Mouse (Mus musculus): ENCODE results near the gene Pax2. TPM values are rescaled to one million over a fixed set of nuclear protein-coding genes. Genes with fewer than 3 reads are reported as not detected.
"Not testable (repeated sequence)": the region's sequence is repeated elsewhere in the genome, so short reads cannot be mapped to it uniquely, and the experiment has no call there.

The Pax2 gene
- polyA plus RNA-seq, 1 experiment from 2014 or later = 20.5 TPM

GRCm38 (mm10) chr19:44825216-44825768 lies 69.4 kb downstream of the Pax2 start:
- no peak overlapping the region for H3K4me2 ChIP-seq
- 20% methylated on average over 11 of the region's 11 CpGs for WGBS
- no peak overlapping the region for H3K9ac ChIP-seq (replicated peaks)
- no peak overlapping the region for H3K4me3 ChIP-seq (replicated peaks)
- no peak for ATAC-seq (ENCODE audit: low FRiP score)
- no peaks in the 10 kb centered on the region for H3K9me3 ChIP-seq (replicated peaks)
- peak overlapping the region; percentile 30; the same call in 1 of the 2 replicates for H3K27ac ChIP-seq (replicated peaks)
- no peaks in the 10 kb centered on the region for H3K36me3 ChIP-seq
- H3K27me3 ChIP-seq (replicated peaks) = peaks cover 14% of the 10 kb centered on the region; the same call in 1 of the 2 replicates
- peaks cover 26% of the 10 kb centered on the region for H3K4me1 ChIP-seq

DNA sequence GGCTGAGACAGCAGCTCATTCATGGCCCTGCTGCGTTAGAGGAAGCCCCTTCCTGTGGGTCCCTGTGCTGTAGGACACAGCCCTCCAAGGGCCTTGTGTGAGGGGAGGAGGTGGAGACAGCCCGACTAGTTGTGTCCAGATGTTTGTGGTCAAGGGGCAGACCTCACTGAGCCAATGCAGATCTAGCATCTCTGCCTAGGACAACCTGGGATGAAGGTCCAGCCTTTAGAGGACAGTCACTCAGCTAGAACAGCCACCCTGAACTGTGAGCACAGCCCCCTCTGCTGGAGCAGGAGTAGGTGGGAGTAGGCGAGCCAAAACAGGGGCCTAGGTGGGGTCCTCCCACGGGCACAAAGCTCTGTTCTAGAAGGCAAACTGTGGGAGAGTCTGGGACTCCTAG lies 70.0 kb downstream of the Pax2 start:
- 24% methylated on average over 4 of the region's 4 CpGs for WGBS
- no peaks in the 10 kb centered on the region for H3K9me3 ChIP-seq (replicated peaks)
- no peak overlapping the region for H3K4me2 ChIP-seq
- no peak overlapping the region for H3K9ac ChIP-seq (replicated peaks)
- H3K27me3 ChIP-seq (replicated peaks) = peaks cover 14% of the 10 kb centered on the region; the same call in 1 of the 2 replicates
- ATAC-seq (ENCODE audit: low FRiP score) = no peak
- H3K4me3 ChIP-seq (replicated peaks) = no peak overlapping the region
- H3K4me1 ChIP-seq = peaks cover 22% of the 10 kb centered on the region
- 0 out of 2 replicates have a peak overlapping the region, but pooled peaks have one; percentile 30 for H3K27ac ChIP-seq (replicated peaks)
- no peaks in the 10 kb centered on the region for H3K36me3 ChIP-seq

GRCm38 (mm10) chr19:44833391-44833790 lies 77.5 kb downstream of the Pax2 start:
- ATAC-seq (ENCODE audit: low FRiP score) = no peak
- no peaks in the 10 kb centered on the region for H3K9me3 ChIP-seq (replicated peaks)
- H3K4me1 ChIP-seq = peaks cover 48% of the 10 kb centered on the region
- no peak overlapping the region for H3K4me2 ChIP-seq
- H3K36me3 ChIP-seq = no peaks in the 10 kb centered on the region
- peaks cover 73% of the 10 kb centered on the region for H3K27me3 ChIP-seq (replicated peaks)
- peak overlapping the region; percentile 68 for H3K27ac ChIP-seq (replicated peaks)
- no peak overlapping the region for H3K9ac ChIP-seq (replicated peaks)
- H3K4me3 ChIP-seq (replicated peaks) = no peak overlapping the region
- WGBS = 27% methylated on average over 1 of the region's 1 CpGs

DNA sequence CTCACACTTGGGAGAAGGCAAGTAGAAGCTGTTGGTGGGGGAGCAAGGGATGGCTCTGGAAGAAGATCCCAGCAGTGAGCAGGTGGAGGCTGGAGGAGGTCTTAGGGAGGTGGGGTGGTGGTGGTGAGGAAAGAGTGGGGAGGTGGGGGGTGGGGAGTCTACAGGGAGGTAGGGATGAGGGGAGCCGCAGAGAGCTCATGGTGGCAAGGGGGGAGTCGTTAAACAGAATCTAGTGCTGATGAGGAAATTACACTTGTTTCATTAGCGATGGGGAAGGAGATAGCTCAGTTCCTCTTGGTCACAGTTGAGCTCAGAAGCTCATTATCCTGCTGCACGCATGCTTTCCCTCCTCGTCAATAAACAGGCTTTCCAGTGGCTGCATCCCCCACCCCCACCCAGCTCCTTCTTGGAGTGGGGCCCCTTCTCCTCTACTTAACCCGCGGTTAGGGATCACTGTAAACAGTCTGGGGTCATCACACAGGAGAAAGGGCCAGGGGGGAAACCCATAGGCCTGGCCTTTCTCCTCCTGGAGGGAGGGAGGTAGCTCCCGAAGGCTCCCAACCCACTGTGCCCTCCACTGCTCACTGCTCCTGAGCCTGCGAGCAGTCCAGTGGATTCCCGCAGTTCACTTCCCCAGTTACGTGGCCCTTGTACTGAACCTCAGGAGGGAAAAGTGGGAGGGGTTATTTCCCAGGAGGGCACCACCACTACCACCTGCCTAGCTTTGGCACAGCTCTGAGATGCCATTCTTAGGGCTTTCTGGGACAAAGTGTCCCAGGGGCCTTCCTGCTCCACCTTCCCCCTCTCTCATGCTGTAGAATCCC lies 78.6 kb downstream of the Pax2 start:
- Histone ChIP-seq H3K36me3 (no peaks in the 10 kb centered on the region), H3K27ac (replicated peaks) (peak overlapping the region; percentile 68), H3K4me1 (peaks cover 49% of the 10 kb centered on the region), H3K4me3 (replicated peaks) (no peak overlapping the region), H3K27me3 (replicated peaks) (peaks cover 78% of the 10 kb centered on the region), H3K9me3 (replicated peaks) (no peaks in the 10 kb centered on the region), H3K9ac (replicated peaks) (no peak overlapping the region), H3K4me2 (no peak overlapping the region)
- 9% methylated on average over 11 of the region's 11 CpGs for WGBS
- peak; percentile 54; the same call in 1 of the 2 replicates for ATAC-seq (ENCODE audit: low FRiP score)

DNA sequence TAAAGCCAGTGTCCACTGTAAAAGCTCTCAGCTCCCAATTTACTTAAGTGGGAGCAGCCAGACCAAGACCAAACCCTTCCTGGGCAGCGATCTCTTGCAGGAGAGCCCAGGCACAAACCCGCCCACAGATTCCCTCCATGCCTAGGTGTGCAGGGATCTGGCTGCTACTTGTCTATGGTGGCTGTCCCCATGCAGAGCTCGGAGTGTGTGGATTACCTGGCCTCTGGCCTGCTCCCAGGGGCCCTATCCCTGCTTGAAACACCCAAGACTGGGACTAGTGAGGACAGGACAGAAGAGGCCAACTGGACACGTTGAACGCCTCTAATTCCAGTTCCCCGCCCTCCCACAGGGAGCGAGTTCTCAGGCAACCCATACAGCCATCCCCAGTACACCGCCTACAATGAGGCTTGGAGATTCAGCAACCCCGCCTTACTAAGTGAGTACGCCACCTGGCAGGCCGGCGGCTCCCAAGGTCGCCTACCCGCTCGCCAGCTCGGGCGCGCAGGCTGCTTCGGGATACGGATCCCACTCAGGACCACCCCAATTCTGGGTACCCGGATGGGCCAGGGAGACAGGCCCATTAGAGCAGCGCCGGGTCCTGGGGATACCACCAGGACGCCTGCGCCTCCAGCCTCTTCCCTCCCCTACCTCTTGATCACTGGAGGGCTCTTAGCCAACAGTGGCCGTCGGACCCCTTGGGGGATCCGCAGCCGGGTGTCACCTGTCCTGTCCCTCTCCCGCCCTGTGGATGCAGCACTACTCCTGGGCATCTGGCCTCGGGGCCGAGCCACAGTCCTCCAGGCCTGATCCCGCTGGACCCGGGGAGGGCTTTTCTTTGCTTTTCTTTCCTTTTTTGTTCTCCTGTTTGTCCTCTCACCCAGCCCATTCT lies 79.4 kb downstream of the Pax2 start:
- Histone ChIP-seq H3K36me3 (no peaks in the 10 kb centered on the region), H3K9me3 (replicated peaks) (no peaks in the 10 kb centered on the region), H3K4me1 (peaks cover 49% of the 10 kb centered on the region), H3K9ac (replicated peaks) (peak overlapping the region; percentile 23; the same call in 1 of the 2 replicates), H3K27ac (replicated peaks) (peak overlapping the region; percentile 61), H3K4me2 (peak overlapping the region; percentile 72), H3K27me3 (replicated peaks) (peaks cover 85% of the 10 kb centered on the region), H3K4me3 (replicated peaks) (peak overlapping the region; percentile 40)
- ATAC-seq (ENCODE audit: low FRiP score) = no peak
- WGBS = 5% methylated on average over 34 of the region's 34 CpGs

DNA sequence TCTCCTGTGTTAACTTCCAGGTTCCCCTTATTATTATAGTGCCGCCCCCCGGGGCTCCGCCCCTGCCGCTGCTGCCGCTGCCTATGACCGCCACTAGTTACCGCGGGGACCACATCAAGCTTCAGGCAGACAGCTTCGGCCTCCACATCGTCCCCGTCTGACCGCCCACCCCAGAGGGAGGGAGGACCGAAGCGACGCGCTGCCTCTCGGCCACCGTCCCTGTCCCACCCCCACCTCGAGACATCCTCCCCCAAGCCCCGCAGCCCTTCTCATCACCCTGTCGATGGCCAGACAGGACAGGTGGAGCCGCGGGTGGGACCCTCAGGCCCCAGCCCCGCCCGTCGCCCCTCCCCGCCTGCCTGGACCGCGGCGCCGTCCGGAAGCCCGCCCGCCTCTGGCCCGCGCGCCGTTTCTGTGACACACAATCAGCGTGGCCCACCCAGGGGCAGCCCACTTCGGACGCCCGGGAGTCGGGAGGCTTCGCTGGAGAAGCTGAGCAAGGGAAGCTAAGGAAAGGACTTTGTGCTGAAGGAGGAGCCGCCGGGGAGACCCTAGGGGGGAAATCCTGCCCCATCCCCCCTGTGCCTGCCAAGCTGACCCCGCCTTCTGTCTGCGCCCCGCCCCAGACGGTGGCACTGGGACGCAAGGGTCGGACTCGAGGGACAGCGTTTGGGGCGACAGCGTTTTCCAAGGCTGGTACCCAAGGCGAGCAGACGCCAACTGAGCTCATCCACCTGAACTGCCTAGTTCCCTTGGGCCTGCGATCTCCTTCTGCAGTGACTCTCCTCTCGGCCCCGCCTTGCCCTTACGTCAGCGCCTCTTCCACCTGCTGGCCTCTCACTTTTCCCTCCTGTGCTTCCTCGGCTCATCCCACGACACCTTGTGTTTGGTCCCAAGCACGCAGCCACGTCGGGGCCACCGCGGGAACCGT lies 80.4 kb downstream of the Pax2 start:
- WGBS = under 1% methylated on average over 70 of the region's 71 CpGs
- ATAC-seq (ENCODE audit: low FRiP score) = 0 out of 2 replicates have a peak, but pooled peaks have one; percentile 15
- Histone ChIP-seq H3K27me3 (replicated peaks) (peaks cover 81% of the 10 kb centered on the region), H3K4me3 (replicated peaks) (peak overlapping the region; percentile 40), H3K9me3 (replicated peaks) (no peaks in the 10 kb centered on the region), H3K9ac (replicated peaks) (peak overlapping the region; percentile 23; the same call in 1 of the 2 replicates), H3K27ac (replicated peaks) (peak overlapping the region; percentile 61), H3K4me1 (peaks cover 49% of the 10 kb centered on the region), H3K4me2 (peak overlapping the region; percentile 72), H3K36me3 (no peaks in the 10 kb centered on the region)

GRCm38 (mm10) chr19:44837426-44838205 lies 81.8 kb downstream of the Pax2 start:
- Histone ChIP-seq H3K27ac (replicated peaks) (peak overlapping the region; percentile 28; the same call in 1 of the 2 replicates), H3K9ac (replicated peaks) (no peak overlapping the region), H3K4me1 (peaks cover 49% of the 10 kb centered on the region), H3K36me3 (no peaks in the 10 kb centered on the region), H3K4me3 (replicated peaks) (peak overlapping the region; percentile 9; the same call in 1 of the 2 replicates), H3K9me3 (replicated peaks) (no peaks in the 10 kb centered on the region), H3K4me2 (peak overlapping the region; percentile 72), H3K27me3 (replicated peaks) (peaks cover 67% of the 10 kb centered on the region)
- WGBS = 4% methylated on average over 37 of the region's 37 CpGs
- ATAC-seq (ENCODE audit: low FRiP score) = no peak

DNA sequence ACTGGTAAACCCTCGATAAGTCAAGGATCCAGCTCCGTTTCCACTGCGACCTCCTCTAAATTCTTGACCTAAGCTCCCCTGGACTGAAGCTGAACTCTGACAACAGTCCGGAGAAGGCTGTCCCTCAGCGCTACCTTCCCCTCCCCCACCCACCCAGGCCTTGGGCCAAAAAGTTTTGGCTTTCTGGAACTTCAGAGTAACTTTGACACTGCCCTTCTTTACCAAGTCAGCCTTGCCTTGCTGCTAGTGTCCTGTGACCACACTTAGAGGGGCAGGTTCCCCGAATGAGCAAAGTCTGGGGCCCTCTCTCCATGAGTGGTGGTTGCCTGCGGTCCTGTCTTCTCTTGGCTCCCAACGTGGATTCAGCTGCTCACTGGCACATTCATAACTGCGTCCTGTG lies 82.5 kb downstream of the Pax2 start:
- H3K27ac ChIP-seq (replicated peaks) = 0 out of 2 replicates have a peak overlapping the region, but pooled peaks have one; percentile 41
- H3K9me3 ChIP-seq (replicated peaks) = no peaks in the 10 kb centered on the region
- H3K27me3 ChIP-seq (replicated peaks) = peaks cover 63% of the 10 kb centered on the region
- H3K36me3 ChIP-seq = no peaks in the 10 kb centered on the region
- H3K9ac ChIP-seq (replicated peaks) = no peak overlapping the region
- ATAC-seq (ENCODE audit: low FRiP score) = no peak
- 17% methylated on average over 9 of the region's 9 CpGs for WGBS
- H3K4me3 ChIP-seq (replicated peaks) = no peak overlapping the region
- peaks cover 48% of the 10 kb centered on the region for H3K4me1 ChIP-seq
- no peak overlapping the region for H3K4me2 ChIP-seq

DNA sequence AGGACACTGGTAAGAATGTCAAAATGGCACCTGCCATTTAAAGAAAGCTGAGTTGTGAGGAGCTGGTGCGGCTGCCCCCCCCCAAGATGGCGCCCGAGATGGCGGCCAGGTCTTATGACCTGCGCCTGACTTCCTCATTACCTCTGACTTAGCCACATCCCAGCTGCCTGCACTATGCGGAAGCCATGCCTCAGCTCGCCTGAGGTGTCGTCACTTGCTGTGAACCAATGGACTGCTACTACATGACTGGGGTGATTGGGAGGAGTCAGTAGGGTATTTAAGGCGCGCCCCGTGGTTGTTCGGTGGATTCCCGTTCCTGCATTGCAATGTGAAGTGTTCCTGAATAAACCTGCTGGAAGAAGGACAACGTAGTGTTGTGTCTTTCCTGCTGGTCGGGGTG lies 86.8 kb downstream of the Pax2 start:
- H3K27me3 ChIP-seq (replicated peaks) = peaks cover 22% of the 10 kb centered on the region
- not testable (repeated sequence) for H3K9me3 ChIP-seq (replicated peaks); H3K4me3 ChIP-seq (replicated peaks); H3K27ac ChIP-seq (replicated peaks); H3K4me1 ChIP-seq; ATAC-seq (ENCODE audit: low FRiP score); H3K9ac ChIP-seq (replicated peaks); H3K36me3 ChIP-seq; H3K4me2 ChIP-seq
- 88% methylated on average over 15 of the region's 15 CpGs for WGBS

DNA sequence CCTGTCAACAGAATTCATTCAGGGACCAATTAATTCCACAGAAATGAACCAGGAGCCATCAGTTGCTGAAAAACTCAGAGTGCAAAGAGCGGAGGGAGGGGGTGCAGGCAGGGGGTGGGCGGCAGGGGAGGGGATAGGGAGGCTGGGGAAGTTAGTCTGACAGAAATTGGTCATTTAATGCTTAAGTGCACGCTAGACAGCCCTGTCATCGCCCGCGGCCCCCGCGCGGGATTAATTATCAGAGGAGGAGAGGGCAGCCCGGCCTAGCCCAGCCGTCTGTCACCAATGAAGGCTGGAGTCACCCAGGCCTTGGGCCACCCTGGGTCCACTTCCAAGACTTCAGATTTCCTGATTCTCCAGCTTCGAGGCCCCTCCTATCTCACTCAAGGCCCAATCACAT lies 93.6 kb downstream of the Pax2 start:
- Histone ChIP-seq H3K27me3 (replicated peaks) (no peaks in the 10 kb centered on the region), H3K4me3 (replicated peaks) (no peak overlapping the region), H3K36me3 (no peaks in the 10 kb centered on the region), H3K27ac (replicated peaks) (no peak overlapping the region), H3K9me3 (replicated peaks) (no peaks in the 10 kb centered on the region), H3K9ac (replicated peaks) (no peak overlapping the region), H3K4me2 (no peak overlapping the region), H3K4me1 (no peaks in the 10 kb centered on the region)
- 60% methylated on average over 12 of the region's 12 CpGs for WGBS
- no peak for ATAC-seq (ENCODE audit: low FRiP score)

Data from neural tube, embryonic 15.5 days (tissue).